Mouse (Mus musculus) forebrain, postnatal 0 days (tissue): ENCODE measurements around the gene Nsun2. TPM values are rescaled to one million over a fixed set of nuclear protein-coding genes. Genes with fewer than 3 reads are reported as not detected.

Source experiments
- ATAC-seq: fragments of 200-750 bp; cut with Nextera tagmentation; 2 replicates; pipeline ENCODE4 v1.8.0; 2017; ENCODE audit warnings: mild to moderate bottlenecking, moderate library complexity
- DNase-seq: peaks from one replicate; pipeline ENCODE4 v3.0.0-alpha.2; 2015
- H3K27ac ChIP-seq: fragments of 300-500 bp; sonication (generic); 2 replicates; pipeline ENCODE4 v1.5.1; 2014; ENCODE audit warnings: low read depth, mild to moderate bottlenecking, antibody characterized with exemption, low read length, moderate library complexity, mixed read lengths
- H3K27me3 ChIP-seq: fragments of 300-500 bp; sonication (generic); 2 replicates; pipeline ENCODE4 v1.6.1; 2014; ENCODE audit warnings: mild to moderate bottlenecking, low read length, mixed read lengths; ENCODE audit not compliant: insufficient read depth
- H3K36me3 ChIP-seq: fragments of 300-500 bp; sonication (generic); 2 replicates; pipeline ENCODE4 v1.6.1; 2014; ENCODE audit warnings: mild to moderate bottlenecking, moderate library complexity; ENCODE audit not compliant: insufficient read depth
- H3K4me1 ChIP-seq: fragments of 300-500 bp; sonication (generic); 2 replicates; pipeline ENCODE4 v1.6.1; 2014; ENCODE audit warnings: antibody characterized with exemption; ENCODE audit not compliant: insufficient read depth
- H3K4me2 ChIP-seq: fragments of 300-500 bp; sonication (generic); 2 replicates; pipeline ENCODE4 v1.6.1; 2014; ENCODE audit warnings: low read depth, mild to moderate bottlenecking, moderate library complexity
- H3K4me3 ChIP-seq: fragments of 300-500 bp; sonication (generic); 2 replicates; pipeline ENCODE4 v1.5.1; 2014; ENCODE audit warnings: low read depth, low read length, mixed read lengths
- H3K9ac ChIP-seq: fragments of 300-500 bp; sonication (generic); 2 replicates; pipeline ENCODE4 v1.6.1; 2014; ENCODE audit warnings: mild to moderate bottlenecking
- H3K9me3 ChIP-seq: fragments of 300-500 bp; sonication (generic); 2 replicates; pipeline ENCODE4 v1.6.1; 2016; ENCODE audit warnings: low read length
- CTCF ChIP-seq: sonication (generic); IDR thresholded peaks from 2 replicates; pipeline ENCODE4 v1.5.1; 2016; ENCODE audit warnings: antibody characterized with exemption, control low read depth, low read depth
- WGBS: fragments of 180-500 bp; shearing (Covaris S2); extraction: QIAGEN DNeasy Blood & Tissue Kit; methylation state at CpG from one replicate; pipeline ENCODE4 v1.1.7; 2014; 5-methylcytosine and 5-hydroxymethylcytosine counted together
- polyA plus RNA-seq: library from polyadenylated mRNA; unstranded; fragments of >200 nt; fragmentation: Nextera tagmentation; extraction: Ambion mirVana; gene quantifications from 2 replicates; pipeline ENCODE4 v1.2.1, GENCODE M21; 2015
- total RNA-seq: library from RNA; depleted of rRNA; stranded (reverse); fragments of >200 nt; gene quantifications from 2 replicates; pipeline ENCODE4 v1.2.3, GENCODE M21; 2014

The Nsun2 gene
- total and polyA plus RNA-seq, 2 experiments from 2014 or later = 64.3 to 74.4 TPM

DNA sequence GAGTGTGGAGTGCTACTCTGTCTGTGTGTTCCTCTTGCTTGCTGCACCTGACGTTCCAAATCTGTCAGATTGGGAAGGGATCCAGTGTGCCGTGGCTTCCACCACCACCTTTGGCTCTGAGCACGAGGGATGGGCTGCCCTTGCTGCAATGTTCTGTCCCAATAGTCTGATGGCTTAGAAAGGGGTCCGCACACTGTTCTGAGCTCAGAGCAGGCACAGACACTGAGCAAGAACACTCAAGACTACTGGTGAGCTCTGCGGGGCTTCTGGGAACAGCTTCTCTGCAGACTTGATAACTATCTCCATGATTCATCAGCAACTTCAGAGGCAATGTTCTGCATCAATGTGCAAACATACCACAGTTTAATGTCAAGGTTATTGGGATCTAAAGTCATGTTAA lies 67.8 kb downstream of the Nsun2 start:
- Histone ChIP-seq H3K27ac (no peak overlapping the region), H3K27me3 (no peaks in the 10 kb centered on the region), H3K4me3 (no peak overlapping the region), H3K36me3 (no peaks in the 10 kb centered on the region), H3K9ac (no peak overlapping the region), H3K9me3 (no peaks in the 10 kb centered on the region), H3K4me1 (no peaks in the 10 kb centered on the region), H3K4me2 (no peak overlapping the region)
- 86% methylated on average over 5 of the region's 5 CpGs for WGBS
- ATAC-seq = no peak
- no peak for TF ChIP-seq CTCF
- DNase-seq = no peak

DNA sequence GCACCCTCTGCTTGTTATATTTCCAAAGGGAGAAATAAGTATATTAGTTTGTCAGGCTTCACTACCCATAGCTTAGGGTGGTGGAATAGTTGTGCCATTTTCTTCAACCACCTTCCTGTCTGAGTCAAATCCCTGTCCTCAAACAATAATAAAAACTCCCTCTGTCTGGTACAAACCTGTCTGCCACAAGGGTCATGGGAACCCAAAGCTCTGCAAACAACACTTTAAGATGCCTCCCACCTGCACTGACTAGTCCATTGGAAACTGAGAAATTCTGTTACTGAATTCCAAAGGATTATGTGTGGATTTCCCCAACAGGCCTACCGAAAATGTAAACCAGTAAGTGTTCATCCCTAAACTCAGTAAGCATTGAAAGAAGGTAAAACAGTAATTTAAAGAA lies 71.1 kb downstream of the Nsun2 start:
- WGBS = 79% methylated on average over 1 of the region's 1 CpGs
- Histone ChIP-seq H3K27me3 (no peaks in the 10 kb centered on the region), H3K36me3 (no peaks in the 10 kb centered on the region), H3K4me2 (no peak overlapping the region), H3K27ac (no peak overlapping the region), H3K4me3 (no peak overlapping the region), H3K4me1 (no peaks in the 10 kb centered on the region), H3K9ac (no peak overlapping the region), H3K9me3 (no peaks in the 10 kb centered on the region)
- DNase-seq = no peak
- no peak for ATAC-seq
- no peak for TF ChIP-seq CTCF

DNA sequence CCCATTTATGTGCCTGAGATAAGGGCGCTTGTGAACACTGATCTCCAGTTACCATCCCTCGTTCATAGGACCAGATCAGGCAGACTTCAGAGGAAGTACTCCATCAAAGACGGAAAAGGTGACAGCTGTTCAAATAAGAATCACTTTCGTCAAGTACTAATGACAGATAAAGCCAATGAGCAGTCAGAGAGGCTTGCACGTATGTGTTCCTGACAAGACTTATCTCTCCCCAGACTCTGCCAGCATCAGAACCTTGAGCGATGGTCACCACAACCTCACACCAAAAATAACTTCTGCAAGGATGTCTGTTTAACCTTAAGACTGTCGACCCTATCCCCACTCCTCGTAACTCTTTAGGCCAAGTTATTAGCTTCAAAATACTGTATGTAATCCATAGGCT lies 75.2 kb downstream of the Nsun2 start:
- H3K4me1 ChIP-seq = no peaks in the 10 kb centered on the region; the same call in 1 of the 2 replicates
- TF ChIP-seq CTCF = no peak
- no peak overlapping the region for H3K9ac ChIP-seq
- no peaks in the 10 kb centered on the region for H3K9me3 ChIP-seq
- H3K4me3 ChIP-seq = no peak overlapping the region
- H3K36me3 ChIP-seq = 0 out of 2 replicates have a peak, but pooled peaks cover 8% of the 10 kb centered on the region
- H3K4me2 ChIP-seq = no peak overlapping the region
- DNase-seq (no peak), ATAC-seq (no peak)
- H3K27me3 ChIP-seq = no peaks in the 10 kb centered on the region
- H3K27ac ChIP-seq = no peak overlapping the region
- 91% methylated on average over 8 of the region's 8 CpGs for WGBS

DNA sequence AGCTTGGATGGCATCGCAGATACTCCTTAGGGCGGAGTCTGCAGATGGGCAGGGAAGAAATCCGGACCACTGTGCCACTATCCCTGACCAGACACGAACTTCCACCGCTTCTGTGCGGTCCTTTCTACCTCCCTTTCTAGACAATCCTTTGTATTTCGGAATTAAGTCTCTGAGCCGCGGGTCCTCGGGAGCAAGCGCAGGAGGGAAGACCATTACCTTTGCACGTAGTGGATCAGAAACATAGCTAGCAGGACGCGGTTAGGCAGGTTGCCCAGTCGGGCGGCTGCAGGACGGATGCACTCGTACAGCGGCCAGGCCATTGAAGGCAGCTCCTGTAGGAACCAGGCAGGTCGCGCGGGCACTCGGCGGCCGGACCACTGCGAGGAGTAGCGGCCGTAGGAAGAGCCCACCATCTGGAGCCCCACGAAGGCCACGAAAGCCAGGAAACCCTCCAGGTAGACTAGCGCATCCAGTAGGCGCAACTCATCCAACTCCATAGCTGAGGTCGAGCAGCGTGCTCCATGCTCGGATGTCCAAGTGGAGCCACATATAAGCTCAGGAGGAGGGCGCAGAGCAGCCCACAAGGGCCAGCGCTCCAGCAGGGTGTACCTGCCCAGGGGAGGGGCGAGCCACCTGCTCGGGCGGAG lies 77.3 kb downstream of the Nsun2 start:
- ATAC-seq (no peak), DNase-seq (peak; percentile 26)
- Histone ChIP-seq H3K36me3 (peaks cover 27% of the 10 kb centered on the region), H3K4me2 (peak overlapping the region; percentile 97), H3K27ac (no peak overlapping the region), H3K4me3 (peak overlapping the region; percentile 80), H3K27me3 (no peaks in the 10 kb centered on the region), H3K4me1 (no peaks in the 10 kb centered on the region; the same call in 1 of the 2 replicates), H3K9ac (peak overlapping the region; percentile 53), H3K9me3 (no peaks in the 10 kb centered on the region)
- 2% methylated on average over 40 of the region's 40 CpGs for WGBS
- no peak for TF ChIP-seq CTCF

DNA sequence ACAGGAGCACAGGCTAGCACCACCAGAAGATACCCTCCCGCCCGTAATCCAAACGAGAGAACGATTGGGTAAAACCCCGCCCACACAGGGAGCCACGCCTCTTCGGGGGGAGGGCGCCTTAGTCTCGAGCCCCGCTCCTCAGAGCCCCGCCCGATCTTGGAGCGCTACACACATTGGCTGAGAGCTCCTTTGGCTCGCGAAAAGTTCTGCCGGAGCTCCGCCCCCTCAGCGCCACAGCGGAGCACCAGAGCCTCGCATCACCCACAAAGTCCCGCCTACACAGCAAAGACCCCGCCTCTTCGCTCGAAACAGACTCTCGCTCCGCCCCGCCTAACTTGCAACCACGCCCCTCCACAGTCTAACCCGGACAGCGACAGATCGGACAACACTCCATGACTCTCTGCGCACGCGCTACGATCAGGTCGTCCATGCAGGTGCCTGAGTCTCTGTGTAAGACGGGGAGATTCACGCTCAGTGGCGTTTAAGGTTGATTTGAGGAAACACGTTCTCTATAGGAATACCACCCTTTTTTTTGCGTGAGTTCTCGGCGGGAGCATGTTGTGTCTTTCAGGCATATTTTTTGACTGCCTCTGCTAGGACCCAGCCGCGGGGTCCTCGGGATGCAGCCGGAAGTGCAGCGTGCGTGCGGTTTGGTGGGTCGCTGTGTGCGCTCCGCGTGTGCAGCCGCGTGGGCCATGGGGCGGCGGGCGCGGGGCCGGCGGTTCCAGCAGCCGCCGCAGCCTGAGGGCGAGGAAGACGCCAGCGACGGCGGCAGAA lies 78.0 kb downstream of the Nsun2 start, which contains the start of gene Srd5a1:
TSS of gene Srd5a1 (minus strand) at position 45 of the 777 bp plus-strand sequence.
- H3K9me3 ChIP-seq = no peaks in the 10 kb centered on the region
- no peaks in the 10 kb centered on the region for H3K27me3 ChIP-seq
- H3K4me3 ChIP-seq = peak within 1 kb of the TSS; percentile 80
- peak within 1 kb of the TSS; percentile 75 for H3K9ac ChIP-seq
- WGBS = under 1% methylated on average over 69 of the region's 69 CpGs
- ATAC-seq (peak; percentile 97), DNase-seq (peak; percentile 100)
- H3K4me2 ChIP-seq = peak within 1 kb of the TSS; percentile 97
- H3K4me1 ChIP-seq = no peaks in the 10 kb centered on the region; the same call in 1 of the 2 replicates
- H3K27ac ChIP-seq = peak within 1 kb of the TSS; percentile 84
- H3K36me3 ChIP-seq = peaks cover 34% of the 10 kb centered on the region
- 0 out of 2 replicates have a peak, but pooled peaks have one; percentile 15 for TF ChIP-seq CTCF

DNA sequence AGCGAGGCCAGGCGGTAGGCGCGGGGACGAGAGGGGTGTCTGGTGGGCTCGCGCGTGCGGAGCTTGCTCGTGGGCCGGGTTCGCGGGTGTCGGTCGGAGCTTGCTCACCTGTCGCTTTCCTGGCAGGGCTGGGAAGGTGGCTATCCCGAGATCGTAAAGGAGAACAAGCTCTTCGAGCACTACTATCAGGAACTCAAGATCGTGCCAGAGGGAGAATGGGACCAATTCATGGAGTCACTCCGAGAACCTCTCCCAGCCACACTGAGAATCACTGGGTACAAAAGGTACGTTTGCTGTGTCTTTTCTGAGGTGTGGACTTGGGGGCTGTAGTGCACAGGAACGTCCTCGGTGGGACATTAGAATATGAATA lies 78.6 kb downstream of the Nsun2 start:
- DNase-seq = no peak
- peak overlapping the region; percentile 97 for H3K4me2 ChIP-seq

DNA sequence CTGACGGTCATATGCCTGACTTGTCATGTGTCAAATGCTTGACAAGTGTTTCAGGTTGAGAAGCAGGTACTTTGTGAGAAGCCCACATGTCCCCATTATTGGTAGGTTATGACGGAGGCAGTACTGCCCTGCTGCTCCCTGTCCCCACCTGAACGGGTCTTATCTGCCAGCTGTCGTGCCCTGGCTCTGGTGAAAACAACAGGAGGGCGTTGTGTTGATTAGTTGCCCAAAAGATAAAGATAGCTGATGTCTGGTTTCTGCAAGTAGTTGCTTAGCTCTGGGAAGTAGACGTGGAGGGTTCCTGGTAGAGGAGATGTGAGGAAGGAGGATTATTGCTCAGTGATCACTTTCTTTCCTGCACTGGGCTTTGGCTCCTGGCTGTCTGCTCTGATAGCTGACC lies 83.2 kb downstream of the Nsun2 start:
- no peaks in the 10 kb centered on the region for H3K27me3 ChIP-seq
- no peak for DNase-seq
- H3K9me3 ChIP-seq = no peaks in the 10 kb centered on the region
- H3K4me2 ChIP-seq = no peak overlapping the region
- H3K36me3 ChIP-seq = peaks cover 75% of the 10 kb centered on the region
- no peak overlapping the region for H3K4me3 ChIP-seq
- no peaks in the 10 kb centered on the region; the same call in 1 of the 2 replicates for H3K4me1 ChIP-seq
- no peak for ATAC-seq
- 93% methylated on average over 6 of the region's 6 CpGs for WGBS
- no peak overlapping the region for H3K27ac ChIP-seq
- no peak overlapping the region for H3K9ac ChIP-seq
- no peak for TF ChIP-seq CTCF

More for the DNA sequence above, 78.6 kb downstream of the Nsun2 start:
- no peak for ATAC-seq
- no peaks in the 10 kb centered on the region; the same call in 1 of the 2 replicates for H3K4me1 ChIP-seq
- H3K9ac ChIP-seq = peak overlapping the region; percentile 75
- 1% methylated on average over 24 of the region's 24 CpGs for WGBS
- TF ChIP-seq CTCF = no peak
- peak overlapping the region; percentile 84 for H3K27ac ChIP-seq
- no peaks in the 10 kb centered on the region for H3K27me3 ChIP-seq
- peaks cover 39% of the 10 kb centered on the region for H3K36me3 ChIP-seq
- H3K9me3 ChIP-seq = no peaks in the 10 kb centered on the region
- peak overlapping the region; percentile 80 for H3K4me3 ChIP-seq
